Mouse (Mus musculus): ENCODE data around the gene Baiap2l1. TPM values are rescaled to one million over a fixed set of nuclear protein-coding genes. Genes with fewer than 3 reads are reported as not detected.

Gene Baiap2l1
- polyA plus RNA-seq, 1 experiment from 2014 or later = 1.3 TPM

DNA sequence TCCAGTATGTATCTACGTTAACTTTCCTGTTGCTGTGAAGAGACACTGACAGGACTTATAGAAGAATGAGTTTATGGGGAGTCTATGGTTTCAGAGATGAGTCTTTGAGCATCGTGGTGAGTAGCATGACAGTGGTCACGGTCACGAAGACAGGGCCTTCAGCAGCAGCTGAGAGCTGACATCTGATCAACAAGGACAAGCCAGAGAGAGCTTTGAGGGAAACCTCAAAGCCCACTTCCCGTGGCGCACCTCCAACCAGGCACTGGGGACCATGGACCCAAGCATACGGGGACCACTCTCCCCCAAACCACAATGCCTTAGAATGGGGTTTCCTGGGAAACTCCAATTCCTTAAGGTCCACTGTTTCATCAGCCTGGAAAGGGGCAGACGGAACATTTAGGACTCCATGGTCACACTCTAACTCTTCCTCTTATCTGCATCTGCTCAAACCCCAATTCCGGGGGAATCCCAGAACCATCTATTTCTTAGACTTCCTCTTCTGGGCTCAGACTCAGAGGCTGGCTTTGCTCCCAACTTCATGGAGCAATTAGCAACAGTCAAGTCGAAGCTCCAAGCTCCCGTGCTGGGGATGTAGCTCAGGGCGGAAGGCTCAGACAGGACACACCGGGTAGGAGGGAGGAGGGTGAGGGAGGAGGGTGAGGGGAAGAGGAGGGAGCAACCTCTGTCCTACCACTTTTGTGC lies 105.9 kb downstream of the Baiap2l1 start:
- Histone ChIP-seq H3K27me3 (replicated peaks) (no peaks in the 10 kb centered on the region), H3K4me2 (no peak overlapping the region), H3K4me1 (peaks cover 15% of the 10 kb centered on the region), H3K4me3 (no peak overlapping the region), H3K9me3 (no peaks in the 10 kb centered on the region), H3K27ac (no peak overlapping the region), H3K9ac (no peak overlapping the region), H3K36me3 (replicated peaks) (no peaks in the 10 kb centered on the region)
- WGBS = 93% methylated on average over 13 of the region's 13 CpGs
- ATAC-seq (replicated peaks) = no peak

DNA sequence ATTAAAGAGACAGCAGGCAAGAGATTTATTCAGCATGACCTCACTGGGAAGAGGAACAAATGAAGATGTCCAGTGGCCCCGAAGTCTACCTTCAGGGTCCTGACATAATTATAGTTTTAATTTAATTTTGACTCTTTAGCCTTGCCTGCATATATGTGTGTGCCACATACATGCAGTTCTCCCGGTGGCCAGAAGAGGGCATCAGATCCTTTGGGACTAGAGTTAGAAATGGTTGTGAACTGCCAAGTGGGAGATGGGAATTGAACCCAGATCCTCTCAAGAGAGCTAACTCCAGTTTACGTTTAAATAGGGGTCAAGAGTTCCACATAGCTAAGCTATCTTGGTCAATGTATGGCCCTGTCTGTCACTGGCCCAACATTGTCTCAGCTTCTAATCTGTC lies 108.0 kb downstream of the Baiap2l1 start:
- no peaks in the 10 kb centered on the region for H3K36me3 ChIP-seq (replicated peaks)
- H3K9ac ChIP-seq = no peak overlapping the region
- H3K9me3 ChIP-seq = no peaks in the 10 kb centered on the region
- no peak overlapping the region for H3K4me2 ChIP-seq
- no peak for ATAC-seq (replicated peaks)
- no peaks in the 10 kb centered on the region for H3K27me3 ChIP-seq (replicated peaks)
- no peak overlapping the region for H3K27ac ChIP-seq
- H3K4me3 ChIP-seq = no peak overlapping the region
- H3K4me1 ChIP-seq = peaks cover 6% of the 10 kb centered on the region
- 84% methylated on average over 3 of the region's 3 CpGs for WGBS

DNA sequence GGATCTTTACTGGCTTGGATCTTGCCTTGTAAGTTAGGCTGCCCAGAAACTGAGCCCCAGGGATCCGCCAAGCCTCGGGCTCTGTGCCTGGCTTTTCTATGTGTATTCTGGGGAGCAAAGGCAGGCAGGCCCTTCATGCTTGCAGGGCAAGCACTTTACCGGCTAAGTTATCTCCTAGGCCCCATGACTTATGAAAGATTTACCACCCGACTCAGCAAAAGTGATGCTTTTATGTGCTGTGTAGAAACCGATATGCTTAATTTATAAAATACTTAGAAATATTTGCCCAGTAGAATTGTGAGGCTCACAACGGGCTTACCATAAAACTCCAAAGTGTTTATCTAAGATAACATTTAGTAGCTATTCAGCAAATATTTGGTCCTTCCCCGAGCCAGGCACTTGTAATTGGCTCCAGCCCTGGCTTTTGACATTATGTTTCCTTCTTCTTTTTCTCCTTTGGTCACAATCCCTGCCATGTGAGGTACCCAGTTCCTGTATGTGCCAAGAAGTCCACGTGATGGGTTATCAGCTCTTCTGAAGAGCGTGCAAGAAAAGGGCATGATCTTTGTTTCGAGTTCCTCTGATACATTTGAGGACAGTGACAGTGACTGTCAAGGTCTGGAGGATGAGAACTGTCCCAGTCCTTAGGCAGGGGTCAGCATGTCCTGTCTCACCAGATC lies 109.9 kb downstream of the Baiap2l1 start:
- Histone ChIP-seq H3K27me3 (replicated peaks) (no peaks in the 10 kb centered on the region), H3K4me2 (no peak overlapping the region), H3K9me3 (no peaks in the 10 kb centered on the region), H3K9ac (no peak overlapping the region), H3K27ac (no peak overlapping the region), H3K4me3 (no peak overlapping the region), H3K4me1 (no peaks in the 10 kb centered on the region), H3K36me3 (replicated peaks) (no peaks in the 10 kb centered on the region)
- WGBS = 80% methylated on average over 10 of the region's 10 CpGs
- ATAC-seq (replicated peaks) = no peak

DNA sequence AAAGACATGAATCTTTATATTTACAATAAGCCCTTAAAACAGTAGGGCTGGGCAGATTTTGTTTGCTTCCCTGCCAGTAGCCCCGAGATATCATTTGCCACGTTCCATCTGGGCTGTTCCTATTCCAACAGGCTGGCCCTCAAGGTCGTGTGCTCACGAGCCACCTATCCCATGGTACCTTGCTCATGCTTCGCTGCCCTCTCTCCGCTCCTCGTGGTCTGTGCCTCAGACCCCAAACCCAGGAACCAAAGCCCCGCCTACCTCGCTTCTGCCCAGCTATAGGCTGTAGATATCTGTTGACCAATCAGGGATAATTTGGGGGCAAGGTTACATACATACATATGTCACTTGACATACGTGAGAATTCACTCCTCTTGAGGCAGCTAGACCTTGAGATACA lies 110.6 kb downstream of the Baiap2l1 start:
- no peak for ATAC-seq (replicated peaks)
- no peaks in the 10 kb centered on the region for H3K4me1 ChIP-seq
- no peaks in the 10 kb centered on the region for H3K9me3 ChIP-seq
- H3K4me3 ChIP-seq = no peak overlapping the region
- no peak overlapping the region for H3K9ac ChIP-seq
- no peak overlapping the region for H3K4me2 ChIP-seq
- H3K27ac ChIP-seq = no peak overlapping the region
- H3K27me3 ChIP-seq (replicated peaks) = no peaks in the 10 kb centered on the region
- H3K36me3 ChIP-seq (replicated peaks) = no peaks in the 10 kb centered on the region
- WGBS = 79% methylated on average over 10 of the region's 10 CpGs

DNA sequence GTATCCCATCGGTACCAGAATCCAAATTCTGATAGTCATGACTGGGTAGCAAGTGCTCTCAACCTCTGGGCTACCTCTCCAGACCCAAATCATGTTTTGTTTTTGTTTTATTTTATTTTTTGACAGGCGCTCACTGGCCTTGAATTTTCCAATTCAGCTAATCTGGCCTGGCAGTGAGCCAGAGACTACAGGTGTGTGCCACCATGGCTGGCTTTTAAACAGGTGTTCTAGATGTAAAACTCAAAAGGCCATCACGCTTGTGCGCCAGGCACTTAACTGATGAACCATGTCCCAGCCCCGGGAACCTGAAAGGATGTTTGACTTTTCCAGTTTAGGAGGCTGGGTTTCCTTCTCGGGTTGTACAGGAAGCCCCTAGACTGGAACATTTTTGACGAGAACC lies 111.2 kb downstream of the Baiap2l1 start:
- Histone ChIP-seq H3K4me2 (no peak overlapping the region), H3K9ac (no peak overlapping the region), H3K9me3 (no peaks in the 10 kb centered on the region), H3K27ac (no peak overlapping the region), H3K36me3 (replicated peaks) (no peaks in the 10 kb centered on the region), H3K27me3 (replicated peaks) (no peaks in the 10 kb centered on the region), H3K4me3 (no peak overlapping the region), H3K4me1 (no peaks in the 10 kb centered on the region)
- WGBS = 89% methylated on average over 7 of the region's 7 CpGs
- ATAC-seq (replicated peaks) = no peak

DNA sequence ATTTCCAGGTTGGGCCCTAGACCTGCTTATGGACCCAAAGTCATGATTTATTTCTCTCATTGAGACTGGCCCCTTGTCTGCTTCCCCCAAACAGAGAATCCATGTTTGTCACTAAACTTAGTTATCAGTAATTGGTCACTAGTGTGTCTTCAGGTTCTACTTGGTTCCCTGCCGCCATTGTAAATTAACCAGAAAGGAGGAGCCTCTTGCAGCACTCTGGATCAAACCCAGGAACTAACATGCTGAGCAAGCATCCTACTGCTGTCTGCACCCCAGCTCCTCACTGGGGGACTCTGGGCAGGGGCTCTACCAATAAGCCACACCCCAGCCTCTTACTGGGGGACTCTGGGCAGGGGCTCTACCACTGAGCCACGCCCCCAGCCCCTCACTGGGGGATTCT lies 112.3 kb downstream of the Baiap2l1 start:
- Histone ChIP-seq H3K27me3 (replicated peaks) (no peaks in the 10 kb centered on the region), H3K4me3 (no peak overlapping the region), H3K9ac (no peak overlapping the region), H3K9me3 (no peaks in the 10 kb centered on the region), H3K4me2 (no peak overlapping the region), H3K36me3 (replicated peaks) (no peaks in the 10 kb centered on the region), H3K4me1 (no peaks in the 10 kb centered on the region), H3K27ac (no peak overlapping the region)
- ATAC-seq (replicated peaks) = no peak
- 68% methylated on average over 2 of the region's 2 CpGs for WGBS

DNA sequence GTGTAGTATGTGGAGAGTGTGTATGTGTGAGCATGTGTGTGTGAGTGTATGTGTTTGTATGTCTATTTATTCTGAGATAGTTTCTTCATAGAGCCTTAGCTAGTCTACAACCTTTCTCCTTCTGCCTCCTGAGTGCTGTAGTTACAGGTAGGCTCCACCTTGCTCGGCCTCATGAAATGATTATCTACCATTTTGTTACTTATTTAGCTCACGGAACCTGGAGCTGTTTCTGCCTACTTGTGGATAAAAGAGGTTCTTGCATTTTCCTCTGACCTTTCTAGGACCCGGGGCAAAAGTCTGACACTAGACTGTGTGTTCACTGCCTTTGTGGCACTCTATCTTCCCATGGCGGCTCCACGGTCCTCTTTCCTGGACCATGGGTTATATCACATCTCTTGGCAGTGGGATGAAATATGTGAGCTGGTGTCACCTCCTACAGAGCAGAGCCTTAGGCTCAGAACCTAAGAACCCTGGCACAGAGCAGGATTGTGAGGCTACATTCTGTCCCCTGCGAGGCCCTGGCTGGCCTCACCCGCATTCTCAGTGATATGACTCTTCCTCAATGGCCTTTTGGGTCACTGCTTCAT lies 113.9 kb downstream of the Baiap2l1 start, which contains the start of gene Bri3:
Bri3 (plus strand) TSS at position 537 of the 587 bp plus-strand sequence.
- WGBS = 94% methylated on average over 7 of the region's 7 CpGs
- no peaks in the 10 kb centered on the region for H3K4me1 ChIP-seq
- no peaks in the 10 kb centered on the region for H3K9me3 ChIP-seq
- no peaks in the 10 kb centered on the region for H3K36me3 ChIP-seq (replicated peaks)
- no peaks in the 10 kb centered on the region for H3K27me3 ChIP-seq (replicated peaks)
- no peak within 1 kb of the TSS for H3K27ac ChIP-seq
- no peak within 1 kb of the TSS for H3K9ac ChIP-seq
- ATAC-seq (replicated peaks) = no peak
- H3K4me3 ChIP-seq = no peak within 1 kb of the TSS
- no peak within 1 kb of the TSS for H3K4me2 ChIP-seq

DNA sequence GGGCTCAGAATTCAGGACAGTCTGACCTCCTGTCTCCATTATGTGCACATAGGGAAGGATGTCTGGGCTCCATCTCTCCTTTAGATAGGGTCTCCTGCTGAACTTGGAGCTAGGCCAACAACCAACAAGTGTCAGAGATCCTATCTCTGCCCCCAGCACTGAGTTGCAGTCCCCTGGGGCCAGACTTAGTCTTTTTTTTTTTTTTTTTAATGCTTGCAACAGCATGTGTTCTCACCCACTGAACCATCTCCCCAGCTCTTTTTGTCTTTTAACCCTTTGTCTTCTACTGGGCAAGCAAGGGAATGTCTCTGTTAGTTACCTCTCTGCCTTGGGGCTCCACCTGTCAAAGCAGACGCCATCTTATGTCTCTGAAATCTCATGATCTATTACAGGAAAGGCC lies 118.9 kb downstream of the Baiap2l1 start:
- H3K4me2 ChIP-seq = no peak overlapping the region
- H3K36me3 ChIP-seq (replicated peaks) = no peaks in the 10 kb centered on the region
- ATAC-seq (replicated peaks) = no peak

DNA sequence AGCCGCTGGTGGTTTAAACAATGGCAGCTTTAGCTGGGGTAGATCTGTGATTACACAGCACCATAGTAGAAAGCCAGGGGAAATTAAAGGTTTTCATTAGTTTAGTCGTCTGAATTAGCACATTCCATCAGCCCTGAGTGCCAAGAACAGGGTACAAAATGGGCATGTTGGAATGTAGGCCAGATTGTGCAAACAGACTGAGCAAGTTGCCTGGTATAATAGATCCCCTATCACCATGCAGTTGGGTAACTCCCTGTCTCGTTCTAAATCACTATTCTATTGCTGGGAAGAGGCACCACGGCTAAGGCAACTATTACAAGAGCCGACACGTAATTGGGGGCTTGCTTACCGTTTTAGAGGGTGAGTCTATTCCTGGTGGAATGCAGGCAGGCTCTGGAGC lies 123.2 kb downstream of the Baiap2l1 start:
- H3K9me3 ChIP-seq = no peaks in the 10 kb centered on the region
- no peaks in the 10 kb centered on the region for H3K27me3 ChIP-seq (replicated peaks)
- ATAC-seq (replicated peaks) = no peak
- no peak overlapping the region for H3K4me3 ChIP-seq
- H3K36me3 ChIP-seq (replicated peaks) = no peaks in the 10 kb centered on the region
- no peaks in the 10 kb centered on the region for H3K4me1 ChIP-seq
- no peak overlapping the region for H3K9ac ChIP-seq
- no peak overlapping the region for H3K4me2 ChIP-seq
- WGBS = 85% methylated on average over 7 of the region's 7 CpGs
- no peak overlapping the region for H3K27ac ChIP-seq

More for the DNA sequence above, 118.9 kb downstream of the Baiap2l1 start:
- Histone ChIP-seq H3K27ac (no peak overlapping the region), H3K4me3 (no peak overlapping the region), H3K9me3 (no peaks in the 10 kb centered on the region), H3K27me3 (replicated peaks) (no peaks in the 10 kb centered on the region), H3K9ac (no peak overlapping the region), H3K4me1 (no peaks in the 10 kb centered on the region)
- 71% methylated on average over 1 of the region's 1 CpGs for WGBS

DNA sequence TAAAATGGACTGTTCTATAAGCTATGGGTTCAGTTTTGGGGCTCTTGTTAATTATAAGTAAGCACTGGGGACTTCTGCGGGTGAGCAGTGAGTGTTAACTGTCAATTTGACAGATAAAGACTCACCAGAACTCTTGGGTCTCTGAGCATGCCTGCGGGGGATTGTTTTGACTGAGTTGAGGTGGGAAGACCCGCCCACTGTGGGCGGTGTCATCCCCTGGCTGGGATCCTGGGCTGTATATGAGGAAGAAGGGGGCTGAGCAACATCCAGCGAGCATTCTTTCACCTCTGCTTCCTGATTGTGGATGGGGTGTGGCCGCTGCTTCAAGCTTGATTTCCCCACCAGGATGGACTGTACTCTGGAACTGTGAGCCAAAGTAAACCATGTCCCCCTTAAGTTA lies 123.7 kb downstream of the Baiap2l1 start:
- H3K27me3 ChIP-seq (replicated peaks) = no peaks in the 10 kb centered on the region
- no peak overlapping the region for H3K9ac ChIP-seq
- 82% methylated on average over 6 of the region's 6 CpGs for WGBS
- no peak for ATAC-seq (replicated peaks)
- H3K4me3 ChIP-seq = no peak overlapping the region
- H3K36me3 ChIP-seq (replicated peaks) = no peaks in the 10 kb centered on the region
- H3K27ac ChIP-seq = no peak overlapping the region
- H3K9me3 ChIP-seq = no peaks in the 10 kb centered on the region
- no peaks in the 10 kb centered on the region for H3K4me1 ChIP-seq
- no peak overlapping the region for H3K4me2 ChIP-seq

DNA sequence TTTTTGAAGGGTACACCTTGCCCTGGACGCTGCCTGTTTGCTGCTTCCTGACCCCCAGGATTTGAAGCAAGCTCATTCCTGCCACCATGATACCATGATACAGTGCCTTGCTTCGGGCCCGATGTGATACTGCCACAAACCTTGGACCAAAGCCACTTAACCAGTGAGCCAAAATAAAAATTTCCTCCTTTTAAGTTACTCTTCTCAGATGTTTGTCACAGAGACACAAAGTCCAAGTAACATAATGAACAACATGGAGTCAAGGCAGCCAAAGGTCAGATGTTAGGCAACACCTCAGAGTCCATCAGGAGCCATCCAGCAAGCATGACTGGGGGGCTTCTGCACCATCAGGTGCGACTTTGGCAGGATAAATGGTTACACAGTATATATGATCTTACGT lies 125.4 kb downstream of the Baiap2l1 start:
- H3K4me1 ChIP-seq = no peaks in the 10 kb centered on the region
- H3K4me2 ChIP-seq = no peak overlapping the region
- no peak overlapping the region for H3K9ac ChIP-seq
- H3K9me3 ChIP-seq = no peaks in the 10 kb centered on the region
- no peak overlapping the region for H3K27ac ChIP-seq
- ATAC-seq (replicated peaks) = no peak
- H3K36me3 ChIP-seq (replicated peaks) = no peaks in the 10 kb centered on the region
- H3K4me3 ChIP-seq = no peak overlapping the region
- H3K27me3 ChIP-seq (replicated peaks) = no peaks in the 10 kb centered on the region
- 89% methylated on average over 5 of the region's 5 CpGs for WGBS

DNA sequence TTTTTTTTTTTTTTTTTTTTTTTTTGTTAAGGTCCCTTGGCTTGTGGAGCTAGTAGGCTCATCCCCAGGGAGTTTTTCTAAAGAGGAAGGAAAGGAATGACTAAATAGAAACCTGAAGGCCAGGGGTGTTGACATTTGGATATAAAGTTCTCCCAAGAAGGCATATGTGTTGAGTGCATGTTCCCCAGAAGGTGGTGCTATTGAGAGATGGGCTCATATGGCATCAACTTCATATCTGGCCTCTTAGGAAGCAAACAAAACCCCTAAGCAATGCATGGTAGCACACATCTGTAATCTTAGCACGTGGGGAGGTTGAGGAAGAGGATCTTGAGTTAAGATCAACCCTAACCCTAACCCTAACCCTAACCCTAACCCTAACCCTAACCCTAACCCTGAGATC lies 126.5 kb downstream of the Baiap2l1 start:
- WGBS = 88% methylated on average over 1 of the region's 1 CpGs
- Histone ChIP-seq H3K4me1 (no peaks in the 10 kb centered on the region), H3K9me3 (no peaks in the 10 kb centered on the region), H3K27me3 (replicated peaks) (no peaks in the 10 kb centered on the region), H3K27ac (no peak overlapping the region), H3K4me3 (no peak overlapping the region), H3K4me2 (no peak overlapping the region), H3K36me3 (replicated peaks) (no peaks in the 10 kb centered on the region), H3K9ac (no peak overlapping the region)
- no peak for ATAC-seq (replicated peaks)

DNA sequence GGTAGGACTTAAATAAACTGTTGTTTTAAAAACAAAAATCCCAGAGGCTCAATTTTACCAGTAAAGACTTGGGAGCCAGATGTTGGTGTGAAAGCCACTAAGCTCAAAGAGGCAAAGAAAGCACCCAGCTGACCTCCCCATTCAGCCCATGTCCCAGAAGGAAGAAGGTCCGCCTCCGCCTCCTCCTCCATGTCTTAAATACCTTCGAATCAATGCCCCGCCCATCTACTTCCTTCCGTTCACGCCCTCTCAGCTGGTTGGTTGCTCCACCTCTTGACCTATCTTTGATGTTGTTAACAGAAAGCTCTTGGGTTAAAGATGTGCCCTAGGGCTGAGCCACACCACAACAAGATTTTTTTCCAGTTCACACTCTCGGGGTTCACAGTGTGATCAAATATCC lies 127.7 kb downstream of the Baiap2l1 start:
- no peaks in the 10 kb centered on the region for H3K27me3 ChIP-seq (replicated peaks)
- H3K36me3 ChIP-seq (replicated peaks) = no peaks in the 10 kb centered on the region
- no peak overlapping the region for H3K27ac ChIP-seq
- ATAC-seq (replicated peaks) = no peak
- WGBS = 86% methylated on average over 7 of the region's 7 CpGs
- no peaks in the 10 kb centered on the region for H3K9me3 ChIP-seq
- H3K9ac ChIP-seq = no peak overlapping the region
- no peak overlapping the region for H3K4me3 ChIP-seq
- H3K4me2 ChIP-seq = no peak overlapping the region
- H3K4me1 ChIP-seq = no peaks in the 10 kb centered on the region
